Mouse (Mus musculus): Measurements from ENCODE around the gene Upb1. TPM values are rescaled to one million over a fixed set of nuclear protein-coding genes. Genes with fewer than 3 reads are reported as not detected.

Upb1 gene
- total and polyA plus RNA-seq, 3 experiments = 1.3 to 2.0 (median 1.6) TPM

DNA sequence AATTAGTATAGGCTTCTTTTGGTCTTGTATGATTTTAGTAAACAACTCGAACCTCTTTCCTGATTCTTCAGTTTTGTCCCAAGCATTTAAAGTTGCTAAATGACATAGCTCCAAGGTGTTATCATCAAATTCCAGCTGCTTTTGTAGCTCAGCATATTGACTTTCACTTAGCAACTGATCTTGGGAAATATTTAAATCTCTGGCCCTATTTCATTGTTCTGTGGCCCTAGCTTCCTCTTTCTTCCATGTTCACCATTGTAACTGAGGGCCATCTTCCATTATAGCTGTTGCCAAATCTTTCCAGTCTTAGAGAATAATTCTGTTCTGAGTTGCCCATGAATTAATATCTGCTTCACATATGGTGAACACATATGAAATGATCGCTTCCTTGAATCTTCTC is 89.8 kb downstream of the Upb1 start:
- peaks cover 16 to 63% of the 10 kb centered on the region in 2 experiments; a peak in 3 of 4 replicates for H3K4me1 ChIP-seq (ENCODE audit: control insufficient read depth in 1 of 2, insufficient read depth in 2 of 2)
- no peak overlapping the region for H3K27ac ChIP-seq (ENCODE audit: insufficient read depth, low read depth)
- H3K36me3 ChIP-seq (replicated peaks in 1 of 2; ENCODE audit: control insufficient read depth in 1 of 2, insufficient read depth in 1 of 2, low read length in 1 of 2) = no peaks in the 10 kb centered on the region
- in situ Hi-C loops (cut with MboI; ENCODE audit: low pct_ligation_motif_present, low pct_unique_long_range_greater_than_20kb, low sequenced_read_pairs) = no loop called here
- no peak overlapping the region for H3K9ac ChIP-seq (ENCODE audit: insufficient read depth, low read depth)
- no peak overlapping the region for H3K4me3 ChIP-seq (replicated peaks in 1 of 3; ENCODE audit: low read depth in 2 of 3, low read length in 2 of 3, poor library complexity in 1 of 3)
- no peak for DNase-seq (ENCODE audit: extremely low read depth)
- no peak for TF ChIP-seq MAFK (IDR thresholded peaks at IDR 0.05; ENCODE audit: insufficient replicate concordance, low read length)
- no peak for TF ChIP-seq SMC3 (IDR thresholded peaks at IDR 0.05; ENCODE audit: low read depth, low read length)
- no peak for TF ChIP-seq ETS1 (conservative IDR thresholded peaks at IDR 0.05; ENCODE audit: low read depth, low read length)
- no peak for TF ChIP-seq ZC3H11A (IDR thresholded peaks at IDR 0.05; ENCODE audit: low read depth, low read length)
- no peak for TF ChIP-seq CTCF (conservative IDR thresholded peaks at IDR 0.05 in 1 of 2, IDR thresholded peaks at IDR 0.05 in 1 of 2; ENCODE audit: low read depth in 2 of 2, low read length in 2 of 2)
- TF ChIP-seq MAX (IDR thresholded peaks at IDR 0.05; ENCODE audit: low read length) = no peak
- TF ChIP-seq UBTF (IDR thresholded peaks at IDR 0.05; ENCODE audit: low read depth, low read length) = no peak
- no peak for TF ChIP-seq USF2 (conservative IDR thresholded peaks at IDR 0.05; ENCODE audit: low read depth, low read length)
- no peak for TF ChIP-seq ZKSCAN1 (IDR thresholded peaks at IDR 0.05; ENCODE audit: borderline replicate concordance, low read depth, low read length)
- no peak for TF ChIP-seq CHD2 (IDR thresholded peaks at IDR 0.05; ENCODE audit: low read length)
- TF ChIP-seq SIN3A (IDR thresholded peaks at IDR 0.05; ENCODE audit: low read length) = no peak
- TF ChIP-seq IRF4 (IDR thresholded peaks at IDR 0.05; ENCODE audit: low read depth, low read length) = no peak
- no peak for TF ChIP-seq RCOR1 (conservative IDR thresholded peaks at IDR 0.05; ENCODE audit: low read depth, low read length)
- no peak for TF ChIP-seq MEF2A (IDR thresholded peaks at IDR 0.05; ENCODE audit: borderline replicate concordance, low read depth, low read length)
- no peak for TF ChIP-seq HCFC1 (IDR thresholded peaks at IDR 0.05; ENCODE audit: low read depth, low read length)
- TF ChIP-seq JUND (conservative IDR thresholded peaks at IDR 0.05; ENCODE audit: low read depth, low read length) = no peak
- TF ChIP-seq BHLHE40 (IDR thresholded peaks at IDR 0.05; ENCODE audit: low read depth, low read length) = no peak
- no peak for TF ChIP-seq MYC (IDR thresholded peaks at IDR 0.05; ENCODE audit: low read depth, low read length)
- no peak for TF ChIP-seq MXI1 (IDR thresholded peaks at IDR 0.05; ENCODE audit: low read depth, low read length)
- no peak for TF ChIP-seq E2F4 (IDR thresholded peaks at IDR 0.05; ENCODE audit: insufficient replicate concordance, low read depth, low read length)
- no peaks in the 10 kb centered on the region for H3K27me3 ChIP-seq (replicated peaks)
- dilution Hi-C loops (cut with MboI; ENCODE audit: extremely low pct_ligation_motif_present, extremely low pct_unique_long_range_greater_than_20kb, low sequenced_read_pairs) = no loop called here
- no peaks in the 10 kb centered on the region for H3K79me2 ChIP-seq (replicated peaks; ENCODE audit: control insufficient read depth, extremely low read depth, insufficient read depth, poor library complexity, severe bottlenecking)
- no peaks in the 10 kb centered on the region for H3K9me3 ChIP-seq (replicated peaks; ENCODE audit: low read length)
- no peak overlapping the region for H3K4me2 ChIP-seq (ENCODE audit: insufficient read depth, low read depth, poor library complexity, severe bottlenecking)

Other genes with a start within 250 kb of the Upb1 start
- gene Specc1l, start 189.0 kb upstream of the Upb1 start, total RNA-seq (2012; rRNA removed) = 21.0 and 21.1 TPM in 2 replicates
- 15.3 and 18.6 TPM in 2 replicates for gene Specc1l, start 189.0 kb upstream of the Upb1 start, total RNA-seq (2014; rRNA removed)
- gene Specc1l, start 189.0 kb upstream of the Upb1 start, polyA plus RNA-seq (2012; ENCODE audit: insufficient read length, low read depth) = 23.6 and 25.1 TPM in 2 replicates
- gene Adora2a, start 84.2 kb upstream of the Upb1 start, total RNA-seq (2012; rRNA removed) = 7.1 and 14.4 TPM in 2 replicates
- gene Adora2a, start 84.2 kb upstream of the Upb1 start, total RNA-seq (2014; rRNA removed) = 2.5 and 3.2 TPM in 2 replicates
- gene Adora2a, start 84.2 kb upstream of the Upb1 start, polyA plus RNA-seq (2012; ENCODE audit: insufficient read length, low read depth) = 6.4 and 7.6 TPM in 2 replicates
- gene Snrpd3, start 116.4 kb downstream of the Upb1 start, total RNA-seq (2012; rRNA removed) = 101 and 119 TPM in 2 replicates
- gene Snrpd3, start 116.4 kb downstream of the Upb1 start, total RNA-seq (2014; rRNA removed) = 44.6 and 57.8 TPM in 2 replicates
- gene Snrpd3, start 116.4 kb downstream of the Upb1 start, polyA plus RNA-seq (2012; ENCODE audit: insufficient read length, low read depth) = 554 and 595 TPM in 2 replicates
- 15.9 and 18.0 TPM in 2 replicates for gene Gucd1, start 116.9 kb downstream of the Upb1 start, total RNA-seq (2012; rRNA removed)
- 19.0 and 19.5 TPM in 2 replicates for gene Gucd1, start 116.9 kb downstream of the Upb1 start, total RNA-seq (2014; rRNA removed)
- gene Gucd1, start 116.9 kb downstream of the Upb1 start, polyA plus RNA-seq (2012; ENCODE audit: insufficient read length, low read depth) = 15.6 and 16.8 TPM in 2 replicates
- not detected in 2 replicates for gene Lrrc75b, start 159.2 kb downstream of the Upb1 start, total RNA-seq (2012; rRNA removed)
- not detected in 2 replicates for gene Lrrc75b, start 159.2 kb downstream of the Upb1 start, total RNA-seq (2014; rRNA removed)
- not detected in 2 replicates for gene Lrrc75b, start 159.2 kb downstream of the Upb1 start, polyA plus RNA-seq (2012; ENCODE audit: insufficient read length, low read depth)
- 1.3 and 2.1 TPM in 2 replicates for gene Ggt1, start 160.5 kb downstream of the Upb1 start, total RNA-seq (2012; rRNA removed)
- gene Ggt1, start 160.5 kb downstream of the Upb1 start, total RNA-seq (2014; rRNA removed) = 0.68 and 1.3 TPM in 2 replicates
- gene Ggt1, start 160.5 kb downstream of the Upb1 start, polyA plus RNA-seq (2012; ENCODE audit: insufficient read length, low read depth) = 2.0 and 3.8 TPM in 2 replicates
- not detected in 2 replicates for gene Ggt5, start 188.2 kb downstream of the Upb1 start, total RNA-seq (2012; rRNA removed)
- gene Ggt5, start 188.2 kb downstream of the Upb1 start, total RNA-seq (2014; rRNA removed) = not detected in 2 replicates
- not detected in 2 replicates for gene Ggt5, start 188.2 kb downstream of the Upb1 start, polyA plus RNA-seq (2012; ENCODE audit: insufficient read length, low read depth)
- 0.51 and 0.63 TPM in 2 replicates for gene Susd2, start 242.9 kb downstream of the Upb1 start, total RNA-seq (2012; rRNA removed)
- gene Susd2, start 242.9 kb downstream of the Upb1 start, total RNA-seq (2014; rRNA removed) = 0.66 and 0.70 TPM in 2 replicates
- gene Susd2, start 242.9 kb downstream of the Upb1 start, polyA plus RNA-seq (2012; ENCODE audit: insufficient read length, low read depth) = 2.9 and 3.0 TPM in 2 replicates

Measured in CH12.LX (cell line).